Mouse (Mus musculus) heart, adult 2 months (tissue): ENCODE measurements at regions not wholly inside any gene's neighbourhood (a gene's known extent, or its start where the extent isn't known, plus 50 kb on each side); places are given as distances from the start of the nearest gene placed in this dataset.

ENCODE experiments used
- CTCF ChIP-seq: fragments of 200-600 bp; IDR thresholded peaks from 2 replicates; pipeline ENCODE4 v1.8.1; 2022; ENCODE audit warnings: antibody characterized with exemption, mild to moderate bottlenecking, moderate library complexity
- EP300 ChIP-seq: fragments of 200-500 bp; IDR thresholded peaks from 2 replicates; pipeline ENCODE4 v1.6.1; 2011; ENCODE audit warnings: low read depth, low read length, control low read depth; ENCODE audit not compliant: insufficient read depth
- POLR2A ChIP-seq: fragments of 200-500 bp; IDR thresholded peaks from 2 replicates; pipeline ENCODE4 v1.6.1; 2011; ENCODE audit warnings: mild to moderate bottlenecking, low read depth, low read length, control low read depth; ENCODE audit not compliant: insufficient read depth

GRCm38 (mm10) chr13:51983002-51983401 is 136.5 kb downstream of the Gadd45g start:
- no peak for TF ChIP-seq CTCF
- no peak for TF ChIP-seq POLR2A
- no peak for TF ChIP-seq EP300
